ENCODE assay signal across 15 mouse cellular contexts in genomic region chr13:103151944-103152343, GRCm38 (mm10).
"Had no signal": no experiment of that assay in that cellular context is flagged by ENCODE, and none has a peak within 500 bp of the region (broad histone marks: within the 10 kb centered on the region; RNA-seq: fewer than 3 reads in every experiment).

No protein-coding gene starts in this region.

- H3K4me3 ChIP-seq: neural tube, embryonic 12.5 days; neural tube, embryonic 13.5 days; neural tube, embryonic 15.5 days; stomach, embryonic 15.5 days had no signal

- H3K4me1 ChIP-seq: neural tube, embryonic 12.5 days; neural tube, embryonic 13.5 days; neural tube, embryonic 15.5 days; stomach, embryonic 15.5 days had no signal

- H3K27me3 ChIP-seq: neural tube, embryonic 12.5 days; neural tube, embryonic 13.5 days; neural tube, embryonic 15.5 days; stomach, embryonic 15.5 days had no signal

- H3K36me3 ChIP-seq: neural tube, embryonic 12.5 days; neural tube, embryonic 13.5 days; neural tube, embryonic 15.5 days; stomach, embryonic 15.5 days had no signal

- DNase-seq: right cerebral cortex, adult 18-20 months; right cerebral cortex, postnatal 14 days; right cerebral cortex, postnatal 25 days; right cerebral cortex, postnatal 4 days; thymus, adult 18-20 months; thymus, adult 2 months; thymus, postnatal 14 days; thymus, postnatal 25 days; thymus, postnatal 36 days; thymus, postnatal 4 days had no signal

- H3K9me3 ChIP-seq: neural tube, embryonic 12.5 days; neural tube, embryonic 13.5 days; neural tube, embryonic 15.5 days; stomach, embryonic 15.5 days had no signal

- H3K27ac ChIP-seq: neural tube, embryonic 12.5 days; neural tube, embryonic 13.5 days; neural tube, embryonic 15.5 days; stomach, embryonic 15.5 days; stomach, postnatal 0 days had no signal

- H3K9ac ChIP-seq: neural tube, embryonic 12.5 days; neural tube, embryonic 13.5 days; neural tube, embryonic 15.5 days; stomach, embryonic 15.5 days had no signal

- H3K4me2 ChIP-seq: neural tube, embryonic 12.5 days; neural tube, embryonic 13.5 days; neural tube, embryonic 15.5 days; stomach, embryonic 15.5 days had no signal
